ENCODE assay signal across 8 mouse cellular contexts in the genomic region with DNA sequence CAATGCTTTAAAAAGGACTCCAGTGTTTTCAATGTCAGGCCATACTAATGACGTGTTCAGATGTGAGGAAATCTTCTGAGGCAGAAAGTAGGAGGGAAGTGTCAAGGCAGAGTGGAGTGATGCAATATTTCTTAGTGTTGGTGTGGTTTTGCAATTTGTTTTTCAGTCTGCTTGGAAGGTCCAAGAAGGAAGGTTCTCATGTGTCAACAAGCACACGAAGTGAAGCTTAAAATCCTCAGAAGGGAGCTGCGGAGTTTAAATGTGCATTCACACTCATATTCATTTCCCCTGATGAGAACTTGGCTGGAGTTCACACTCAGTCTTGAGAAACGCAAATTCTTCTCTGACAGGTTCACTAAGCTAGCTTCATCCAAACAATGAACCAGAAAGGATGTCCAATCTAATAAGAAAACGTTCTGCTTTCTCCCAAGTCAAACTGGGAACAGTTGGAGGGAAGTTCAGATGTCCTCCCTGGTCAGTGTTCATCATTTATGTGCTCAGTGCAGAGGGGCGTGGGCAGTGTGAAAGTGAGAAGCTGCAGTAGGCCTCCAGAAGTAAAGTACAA.
A peak's percentile ranks its signal among the peaks of the same experiment; 100 is the strongest.
DNase-seq lines count a peak whose midpoint lies in the region; ATAC-seq lines count a peak whose summit lies in the region.

No protein-coding gene starts in this region.

- ATAC-seq in stomach, embryonic 16.5 days (ENCODE audit: insufficient read depth, low FRiP score) = peak; percentile 67; the same call in 1 of the 2 replicates
- no peak for ATAC-seq in megakaryocyte-erythroid progenitor cell, adult 5-6 weeks (replicated peaks; ENCODE audit: low FRiP score, low TSS enrichment, poor library complexity, severe bottlenecking)

- H3K27ac ChIP-seq in stomach, embryonic 16.5 days (ENCODE audit: low read length) = peak overlapping the region; percentile 68

- H3K27me3 ChIP-seq in stomach, embryonic 16.5 days (ENCODE audit: control insufficient read depth, insufficient read depth, low read length) = no peaks in the 10 kb centered on the region

- no peaks in the 10 kb centered on the region for H3K9me3 ChIP-seq in stomach, embryonic 16.5 days (replicated peaks; ENCODE audit: control insufficient read depth, low read length)

- no peak overlapping the region for H3K9ac ChIP-seq in stomach, embryonic 16.5 days (ENCODE audit: low read length)

- no peak overlapping the region for H3K4me3 ChIP-seq in stomach, embryonic 16.5 days (replicated peaks; ENCODE audit: low read length)

- WGBS in stomach, embryonic 16.5 days = 29% methylated on average over 6 of the region's 6 CpGs

- no peak overlapping the region for H3K4me2 ChIP-seq in stomach, embryonic 16.5 days (ENCODE audit: low read depth, low read length)

- no peaks in the 10 kb centered on the region for H3K36me3 ChIP-seq in stomach, embryonic 16.5 days (ENCODE audit: control insufficient read depth, insufficient read depth, low read length)

- H3K4me1 ChIP-seq in stomach, embryonic 16.5 days (ENCODE audit: control insufficient read depth, insufficient read depth, low read length) = peaks cover 6% of the 10 kb centered on the region

- peak; percentile 58 for DNase-seq in gastrocnemius, adult 18-20 months (ENCODE audit: low spot score)
- DNase-seq in gastrocnemius, postnatal 10 days = no peak
- DNase-seq in testis, postnatal 14 days (ENCODE audit: low spot score) = peak; percentile 29
- no peak for DNase-seq in testis, postnatal 10 days (ENCODE audit: low spot score)
- DNase-seq in kidney, postnatal 14 days = peak; percentile 38
- no peak for DNase-seq in left cerebral cortex, adult 8-10 months (ENCODE audit: low spot score in 2 of 2)

Comparison
In these comparisons a context has a peak if more than half of its experiments do, and no peak if none do; other contexts are left out.
1. DNase-seq: peak in gastrocnemius, adult 18-20 months (single experiment), testis, postnatal 14 days (single experiment) and kidney, postnatal 14 days (single experiment); none in gastrocnemius, postnatal 10 days (single experiment), testis, postnatal 10 days (single experiment) and left cerebral cortex, adult 8-10 months (0 of 2).